Mouse (Mus musculus): ENCODE results near the gene Gm43951.
"Not testable (repeated sequence)": the region's sequence is repeated elsewhere in the genome, so short reads cannot be mapped to it uniquely, and the experiment has no call there.

Gm43951 gene

DNA sequence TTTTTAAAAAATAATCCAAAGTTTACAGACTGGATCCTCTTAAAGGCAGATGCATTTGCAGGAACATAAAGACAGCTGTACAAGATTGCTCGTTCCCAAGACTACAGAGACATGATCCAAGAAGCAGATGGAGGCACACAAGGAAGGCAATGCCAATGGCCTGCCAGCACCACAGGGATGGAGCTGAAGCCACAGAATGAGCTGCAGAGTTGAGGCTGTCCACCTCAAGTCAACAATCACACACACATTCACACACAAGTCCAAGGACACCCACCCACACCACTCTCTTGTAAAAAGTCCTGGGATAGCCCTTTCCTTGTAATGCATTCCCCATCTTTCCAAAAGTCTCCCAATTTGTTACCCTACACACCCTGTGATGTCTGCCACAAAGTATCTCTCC lies 3.2 kb downstream of the Gm43951 start:
- DNase-seq (ENCODE audit: low spot score), result no peak

DNA sequence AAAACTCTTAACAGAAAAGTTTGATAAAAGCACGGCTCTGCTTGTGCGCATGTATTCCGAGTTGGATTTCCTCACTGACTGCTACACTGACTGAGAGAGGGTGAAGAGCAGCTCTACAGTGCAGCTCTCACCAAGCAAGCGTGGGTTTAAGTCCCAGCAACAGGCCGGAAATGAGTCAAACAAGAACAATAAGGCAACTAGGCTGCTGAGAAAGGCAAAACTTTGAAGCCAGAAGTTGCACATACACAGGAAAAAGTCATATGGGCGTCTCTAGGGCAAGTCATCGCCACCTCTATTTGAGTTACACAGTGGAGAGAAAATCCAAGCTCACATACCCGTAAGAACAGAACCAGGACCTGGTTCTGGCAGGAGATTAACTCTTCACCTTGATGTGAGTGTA lies 10.1 kb downstream of the Gm43951 start:
- DNase-seq (ENCODE audit: low spot score), result no peak

DNA sequence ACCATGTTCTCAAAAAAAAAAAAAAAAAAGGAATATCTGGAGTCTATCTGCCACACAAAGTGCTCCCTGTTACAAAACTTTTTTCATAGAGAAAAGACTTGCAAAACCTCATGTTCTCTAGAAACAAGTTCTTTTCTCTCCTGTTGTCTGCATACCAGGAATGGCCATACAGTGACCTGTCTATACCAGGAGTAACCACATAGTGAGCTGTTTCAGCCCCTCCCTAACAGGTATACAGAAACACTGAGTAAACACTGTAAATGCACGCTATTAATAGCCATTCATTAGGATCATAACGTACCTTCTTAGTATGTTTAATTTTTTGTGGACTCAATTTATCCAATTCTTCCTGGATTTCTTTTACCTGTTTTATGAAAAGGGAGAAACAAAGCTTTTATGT lies 12.4 kb downstream of the Gm43951 start:
- DNase-seq (ENCODE audit: low spot score), result no peak

DNA sequence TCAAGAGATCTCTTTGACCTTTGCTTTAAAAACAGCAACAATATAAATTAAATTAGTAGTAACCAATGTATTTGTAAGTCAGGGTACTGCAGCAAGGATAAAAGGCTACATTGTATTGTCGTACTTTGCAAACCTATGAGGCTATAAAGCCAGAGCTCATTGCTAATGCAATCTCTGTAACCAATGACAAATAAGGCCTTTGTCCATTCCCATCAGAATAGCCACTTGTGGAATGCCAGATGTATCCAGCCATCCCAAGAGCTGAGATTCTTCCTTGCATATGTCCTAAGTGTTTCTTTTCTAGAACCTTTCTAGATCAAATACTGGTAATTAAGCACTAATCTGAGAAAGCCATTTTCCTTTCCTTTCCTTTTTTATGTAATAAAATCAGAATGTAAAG lies 15.8 kb downstream of the Gm43951 start:
- no peak for DNase-seq (ENCODE audit: low spot score)

DNA sequence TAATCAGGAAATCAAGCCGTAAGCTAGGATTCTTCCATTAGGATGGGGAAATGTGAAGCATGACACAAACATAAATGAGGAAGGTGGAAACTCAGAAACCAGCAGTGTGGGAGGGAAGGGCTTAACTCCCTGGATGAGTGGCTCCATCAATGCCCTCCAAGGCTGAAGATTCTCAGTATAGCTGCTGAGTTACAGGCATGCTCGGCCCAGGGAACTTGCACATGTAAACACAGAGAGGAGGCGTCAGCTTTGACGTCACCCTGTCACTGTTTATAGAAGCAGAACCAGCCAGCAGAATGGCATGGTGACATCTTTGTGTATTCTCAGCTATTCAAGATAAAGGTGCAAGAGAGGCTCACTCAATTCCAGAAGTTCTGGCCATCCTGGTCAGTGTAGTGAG lies 22.4 kb downstream of the Gm43951 start:
- DNase-seq (ENCODE audit: low spot score), result no peak

DNA sequence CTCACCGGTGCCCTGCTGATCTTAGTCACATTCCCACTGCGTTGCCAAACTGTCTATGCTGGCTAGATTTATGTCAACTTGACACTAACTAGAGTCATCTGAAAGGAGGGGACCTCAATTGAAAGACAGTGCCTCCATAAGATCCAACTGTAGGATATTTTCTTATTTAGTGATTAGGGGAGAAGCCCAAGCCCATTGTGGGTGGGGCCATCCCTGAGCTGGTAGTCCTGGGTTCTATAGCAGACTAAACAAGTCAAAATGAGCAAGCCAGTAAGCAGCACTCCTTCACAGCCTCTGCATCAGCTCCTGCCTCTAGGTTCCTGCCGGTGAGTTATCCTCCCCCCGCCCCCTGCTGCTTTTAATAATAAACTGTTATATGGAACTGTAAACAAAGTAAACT lies 25.5 kb downstream of the Gm43951 start:
- DNase-seq (ENCODE audit: low spot score), result no peak

DNA sequence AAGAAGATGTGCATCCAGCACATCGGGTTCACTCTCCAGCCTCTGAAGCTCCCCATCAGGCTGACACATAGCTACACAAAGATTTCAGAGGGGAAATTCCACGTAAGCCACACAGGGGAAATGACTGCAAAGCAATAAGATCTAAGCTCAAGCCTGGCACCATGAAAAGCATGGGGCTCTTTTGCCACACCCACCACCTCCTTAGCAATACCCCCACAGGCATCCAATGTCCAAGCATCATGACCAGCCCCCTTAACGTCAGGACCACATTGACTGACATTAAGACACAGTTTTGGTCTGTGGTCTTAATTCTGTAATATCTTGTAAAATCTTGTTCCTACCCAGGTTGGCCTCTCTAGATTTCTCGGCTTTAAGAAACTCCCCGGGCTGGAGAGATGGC lies 26.1 kb downstream of the Gm43951 start:
- no peak for DNase-seq (ENCODE audit: low spot score)

DNA sequence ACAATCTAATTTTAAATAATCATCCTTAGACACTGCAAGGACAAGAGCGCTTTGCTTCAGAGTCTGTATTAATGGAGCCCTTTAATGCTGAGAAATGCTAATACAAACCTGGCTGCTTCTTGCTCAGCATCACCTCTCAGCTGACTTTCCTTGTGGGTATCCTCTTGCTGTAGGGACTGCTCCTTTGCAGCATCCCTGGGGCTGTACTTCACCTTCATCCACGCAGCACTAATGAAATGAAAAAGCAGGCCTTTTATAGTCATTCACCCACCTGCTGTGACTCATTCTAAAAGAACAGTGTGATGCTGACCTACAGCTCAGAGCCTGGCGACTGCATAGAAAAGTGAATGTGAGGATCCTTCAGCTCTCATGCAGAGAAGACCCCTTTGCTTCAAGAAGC lies 30.1 kb downstream of the Gm43951 start:
- DNase-seq (ENCODE audit: low spot score), result no peak

DNA sequence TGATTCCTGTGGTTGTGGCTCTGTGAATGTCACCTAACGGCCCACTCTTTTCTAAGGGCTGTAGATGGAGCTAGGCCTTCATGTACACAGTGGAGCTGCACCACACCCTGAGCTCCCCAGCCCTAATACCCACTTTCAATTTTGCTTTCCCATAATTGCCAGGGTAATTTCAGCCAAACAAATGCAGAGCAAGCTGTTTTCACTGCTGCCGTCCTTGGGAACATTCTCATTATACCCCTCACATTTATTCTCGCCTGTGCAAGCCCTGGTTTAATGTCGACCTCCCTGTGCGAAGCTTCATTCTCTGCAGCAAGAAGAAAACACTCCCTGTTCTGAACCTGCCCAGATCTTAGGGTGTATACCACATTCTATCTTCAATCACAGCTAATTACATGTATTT lies 30.7 kb downstream of the Gm43951 start:
- no peak for DNase-seq (ENCODE audit: low spot score)

DNA sequence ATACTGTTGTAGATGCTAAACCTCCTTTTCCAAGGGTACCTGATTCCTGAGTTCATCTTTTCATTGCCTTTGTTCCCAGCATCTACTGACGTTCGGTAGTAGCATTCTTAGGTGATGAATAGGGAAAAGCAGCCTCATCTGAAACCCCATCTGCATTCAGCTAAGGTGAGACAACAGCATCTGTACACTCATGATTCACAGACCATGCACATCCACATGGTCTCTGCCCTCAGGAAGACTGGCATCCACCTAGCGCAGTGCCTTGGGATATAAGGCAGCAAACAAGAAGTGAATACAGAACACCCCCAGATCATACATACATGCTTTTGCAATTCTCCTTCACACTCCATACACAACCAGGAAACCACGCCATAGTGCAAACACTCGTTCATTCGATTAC lies 31.9 kb downstream of the Gm43951 start:
- no peak for DNase-seq (ENCODE audit: low spot score)

DNA sequence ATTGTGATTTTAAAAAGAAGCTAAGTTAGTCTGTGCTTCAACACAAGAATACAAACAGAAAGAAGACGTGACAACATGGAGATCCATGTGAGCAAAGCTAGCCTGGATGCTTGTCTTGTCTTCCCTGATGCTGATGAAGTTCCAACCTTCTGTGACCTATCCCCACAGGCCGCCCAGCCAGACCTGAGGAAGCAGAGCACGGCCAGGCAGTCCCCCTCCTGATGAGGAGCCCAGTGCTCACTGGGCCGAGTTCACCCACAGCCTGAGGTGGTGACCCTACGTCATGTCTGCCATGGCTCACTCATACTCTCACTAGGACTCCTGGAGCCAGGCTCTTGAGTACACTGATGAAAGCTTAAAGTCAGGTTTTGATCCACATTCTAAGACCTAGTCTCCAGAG lies 33.1 kb downstream of the Gm43951 start:
- DNase-seq (ENCODE audit: low spot score), result no peak

DNA sequence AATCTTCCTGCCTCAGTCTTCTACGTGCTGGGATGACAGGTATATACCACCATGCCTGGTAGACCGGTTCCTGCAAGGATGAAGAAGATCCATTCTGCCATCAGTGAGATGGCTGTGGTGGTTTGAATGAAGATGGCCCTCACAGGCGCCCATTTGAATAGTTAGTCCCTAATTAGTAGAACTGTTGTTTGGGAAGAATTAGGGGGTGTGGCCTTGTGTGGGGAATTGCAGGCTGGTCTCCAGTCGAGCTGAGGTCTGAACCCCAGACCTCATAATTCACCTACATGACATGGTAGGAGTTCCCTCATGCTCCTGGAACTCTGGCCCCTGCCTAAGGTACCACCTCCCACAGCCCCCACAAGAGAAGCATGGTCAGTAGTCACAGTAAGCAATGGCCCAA lies 34.7 kb downstream of the Gm43951 start:
- not testable (repeated sequence) for DNase-seq (ENCODE audit: low spot score)

DNA sequence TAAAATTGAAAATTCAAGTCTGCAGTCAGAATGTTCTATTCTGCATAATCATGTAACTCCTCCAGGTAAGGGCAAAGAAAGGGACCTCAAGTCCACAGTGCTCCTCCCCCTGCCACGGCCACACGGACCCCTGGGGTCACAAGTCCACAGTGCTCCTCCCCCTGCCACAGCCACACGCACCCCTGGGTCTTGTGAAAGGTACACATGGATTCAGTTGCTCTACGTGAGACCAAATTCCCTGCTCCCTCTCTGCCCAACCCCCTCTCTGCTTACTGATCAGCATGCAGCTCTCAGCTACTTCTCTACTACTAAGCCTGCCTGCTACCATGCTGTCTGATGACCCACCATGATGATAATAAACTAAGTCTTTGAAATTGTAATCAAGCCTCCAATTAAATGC lies 36.8 kb downstream of the Gm43951 start:
- DNase-seq (ENCODE audit: low spot score), result no peak

DNA sequence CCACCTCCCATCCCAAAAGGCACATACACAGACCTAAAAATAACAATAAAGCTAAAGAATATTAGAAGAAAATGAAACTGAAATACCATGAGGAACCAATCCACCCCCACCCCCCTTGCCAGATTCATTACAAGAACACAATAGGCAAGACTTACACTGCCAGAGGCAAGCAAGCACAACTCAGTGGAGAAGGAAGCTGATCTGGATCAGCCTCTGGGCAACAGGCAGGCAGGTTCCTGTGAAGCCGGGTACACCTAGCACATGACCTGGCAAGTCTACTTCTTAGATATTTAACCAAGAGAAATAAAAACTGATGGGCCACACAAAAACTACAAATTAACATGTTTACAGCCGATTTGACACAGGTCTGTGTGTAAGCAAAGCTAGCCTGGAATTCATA lies 43.4 kb downstream of the Gm43951 start:
- no peak for DNase-seq (ENCODE audit: low spot score)

DNA sequence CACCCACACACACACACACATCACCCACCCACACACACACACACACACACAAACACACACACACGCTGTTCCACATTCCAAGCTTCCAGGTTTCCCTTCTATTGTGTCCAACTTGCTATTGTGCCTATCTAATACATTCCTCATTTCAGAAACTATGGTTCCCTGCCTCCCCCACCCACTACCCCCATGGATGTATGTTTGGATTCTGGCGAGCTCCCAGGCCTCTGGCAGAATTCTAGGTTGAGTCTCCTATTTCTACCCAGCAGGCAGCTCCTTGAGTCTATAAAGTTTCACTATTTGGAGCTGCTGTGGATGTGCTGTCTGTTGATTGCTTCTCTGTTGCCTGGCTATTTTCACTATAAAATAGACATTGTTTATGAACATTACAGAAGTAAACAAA lies 50.0 kb downstream of the Gm43951 start:
- DNase-seq (ENCODE audit: low spot score), result no peak

DNA sequence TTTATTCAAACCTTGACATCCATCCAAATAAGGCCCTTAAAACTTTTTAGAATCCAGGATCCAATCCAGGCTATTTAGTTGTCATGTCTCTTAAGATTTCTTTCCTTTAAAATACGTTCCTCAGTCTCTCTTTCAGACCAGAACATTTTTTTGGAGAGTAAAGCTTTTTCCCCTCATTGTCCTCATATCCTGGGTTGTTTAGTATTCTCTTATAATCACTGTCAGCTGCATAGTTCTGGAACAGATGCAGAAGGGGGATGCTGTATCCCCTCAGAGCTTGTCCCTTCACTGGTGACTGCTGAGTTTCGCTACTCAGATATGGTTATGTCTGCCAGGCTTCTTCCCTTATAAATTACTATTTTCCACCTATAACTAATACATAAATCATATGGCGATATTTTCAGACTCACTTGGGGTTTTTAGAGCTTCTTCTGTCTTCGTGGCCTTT lies 50.6 kb downstream of the Gm43951 start:
- DNase-seq (ENCODE audit: low spot score), result no peak

DNA sequence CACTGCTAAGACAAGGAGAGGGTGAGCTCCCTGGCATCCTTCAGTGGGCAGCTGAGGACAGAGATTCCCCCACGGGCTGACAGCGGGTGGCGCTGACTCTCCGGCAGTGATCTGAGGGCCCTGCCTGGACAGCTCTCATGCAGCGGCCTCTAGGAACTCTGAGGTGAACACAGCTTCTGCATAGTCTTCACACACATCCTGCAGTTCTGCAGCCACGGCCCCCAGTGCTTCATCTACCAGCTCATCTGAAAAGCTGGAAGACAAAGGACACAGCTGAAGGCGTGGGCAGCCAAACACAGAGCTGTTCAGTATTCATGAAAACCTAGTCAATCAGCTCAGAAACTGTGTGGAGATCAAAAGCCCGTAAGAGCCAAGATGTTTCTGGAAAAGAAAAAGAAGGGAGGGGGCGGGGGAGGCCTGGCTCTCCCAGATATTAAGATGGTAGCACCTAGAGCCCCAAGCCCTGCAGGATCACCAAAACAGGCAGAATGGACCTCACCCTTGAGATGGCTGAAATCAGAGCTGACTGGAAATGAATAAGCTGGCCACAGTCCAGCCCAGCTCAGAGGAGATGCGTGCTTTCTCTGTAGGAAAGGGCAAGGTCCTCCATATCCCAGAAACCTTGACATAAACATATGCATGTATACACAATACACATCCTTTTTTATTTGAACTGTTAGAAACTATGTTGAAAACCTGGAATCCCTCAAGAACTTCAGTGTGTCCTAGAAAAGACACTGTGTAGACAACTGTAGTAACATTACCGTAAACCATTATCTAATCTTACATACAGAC lies 51.3 kb downstream of the Gm43951 start:
- DNase-seq (ENCODE audit: low spot score), result no peak
